Mouse (Mus musculus): Measurements from ENCODE around the gene F11.

DNA sequence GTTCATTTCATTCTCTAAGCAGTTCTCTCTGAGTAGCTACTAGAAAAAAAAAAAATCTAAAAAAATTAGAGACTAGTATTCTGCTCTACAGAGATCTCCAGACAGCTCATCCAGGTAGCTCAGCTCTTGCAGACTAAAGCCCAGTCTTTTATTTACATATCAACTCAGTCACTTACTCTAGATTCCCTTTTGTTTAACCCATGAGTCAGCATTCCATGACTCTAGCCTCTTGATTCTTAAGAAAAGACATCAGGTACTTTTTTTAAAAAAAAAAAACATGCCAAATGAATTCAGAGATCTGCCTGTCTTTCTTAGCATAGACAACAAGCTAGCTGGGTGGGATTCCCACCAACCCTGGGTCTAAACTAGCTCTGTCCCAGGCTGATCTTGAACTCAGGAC lies 6.7 kb upstream of the F11 start:
- no peak for TF ChIP-seq GATA1 (IDR thresholded peaks at IDR 0.05; ENCODE audit: low read length)
- TF ChIP-seq TAL1 (IDR thresholded peaks at IDR 0.05; ENCODE audit: low read length), result no peak

All from erythroblast, embryonic 14.5 days (primary cell).